30 mouse cellular contexts compared by ENCODE assay signal in genomic region chr11:66963462-66963861, GRCm38 (mm10). TPM values are rescaled to one million over a fixed set of nuclear protein-coding genes. Genes with fewer than 3 reads are reported as not detected.
DNase-seq lines count a peak whose midpoint lies in the region; ATAC-seq and TF ChIP-seq lines count a peak whose summit lies in the region.
"Had no signal": no experiment of that assay in that cellular context is flagged by ENCODE, and none has a peak within 500 bp of the region (broad histone marks: within the 10 kb centered on the region; RNA-seq: fewer than 3 reads in every experiment).

No protein-coding gene starts in this region.

- whole genome bisulfite sequencing in heart, embryonic 11.5 days (ENCODE audit: insufficient replicate concordance): 25% methylated on average over 1 of the region's 1 CpGs
- WGBS in heart, embryonic 15.5 days: 16% methylated on average over 1 of the region's 1 CpGs
- WGBS in midbrain, embryonic 11.5 days: 100% methylated on average over 1 of the region's 1 CpGs
- 96% methylated on average over 1 of the region's 1 CpGs for WGBS in midbrain, postnatal 0 days

- H3K4me3 ChIP-seq in heart, embryonic 11.5 days (ENCODE audit: low read depth, low read length): no peak overlapping the region
- H3K4me3 ChIP-seq in heart, embryonic 15.5 days: no peak overlapping the region
- H3K4me3 ChIP-seq in midbrain, embryonic 11.5 days (ENCODE audit: low read depth, low read length): no peak overlapping the region
- no peak overlapping the region for H3K4me3 ChIP-seq in midbrain, postnatal 0 days (ENCODE audit: low read depth, low read length)
- H3K4me3 ChIP-seq: forebrain, embryonic 10.5 days; forebrain, embryonic 13.5 days; hindbrain, embryonic 10.5 days; hindbrain, embryonic 13.5 days; intestine, embryonic 15.5 days had no signal

- no peak overlapping the region for H3K9ac ChIP-seq in heart, embryonic 11.5 days (ENCODE audit: low read depth, low read length)
- no peak overlapping the region for H3K9ac ChIP-seq in heart, embryonic 15.5 days
- H3K9ac ChIP-seq in midbrain, embryonic 11.5 days (ENCODE audit: low read length): no peak overlapping the region
- no peak overlapping the region for H3K9ac ChIP-seq in midbrain, postnatal 0 days (replicated peaks; ENCODE audit: low read length, poor library complexity, severe bottlenecking)
- H3K9ac ChIP-seq: forebrain, embryonic 13.5 days; hindbrain, embryonic 13.5 days; intestine, embryonic 15.5 days had no signal

- H3K36me3 ChIP-seq in heart, embryonic 11.5 days (ENCODE audit: control insufficient read depth, insufficient read depth, low read length): no peaks in the 10 kb centered on the region
- no peaks in the 10 kb centered on the region for H3K36me3 ChIP-seq in heart, embryonic 15.5 days
- H3K36me3 ChIP-seq in midbrain, embryonic 11.5 days (ENCODE audit: control insufficient read depth, insufficient read depth, low read length): no peaks in the 10 kb centered on the region
- H3K36me3 ChIP-seq in midbrain, postnatal 0 days (ENCODE audit: insufficient read depth, low read length): no peaks in the 10 kb centered on the region
- H3K36me3 ChIP-seq: forebrain, embryonic 10.5 days; hindbrain, embryonic 10.5 days; hindbrain, embryonic 13.5 days; intestine, embryonic 15.5 days had no signal

- H3K9me3 ChIP-seq in heart, embryonic 11.5 days (replicated peaks; ENCODE audit: control insufficient read depth, low read length): no peaks in the 10 kb centered on the region
- peaks cover 5% of the 10 kb centered on the region; the same call in 1 of the 2 replicates for H3K9me3 ChIP-seq in heart, embryonic 15.5 days (replicated peaks)
- H3K9me3 ChIP-seq in midbrain, embryonic 11.5 days (ENCODE audit: control insufficient read depth, low read length): no peaks in the 10 kb centered on the region
- H3K9me3 ChIP-seq in midbrain, postnatal 0 days (ENCODE audit: low read length): no peaks in the 10 kb centered on the region
- H3K9me3 ChIP-seq: forebrain, embryonic 10.5 days; forebrain, embryonic 13.5 days; hindbrain, embryonic 10.5 days; hindbrain, embryonic 13.5 days; intestine, embryonic 15.5 days had no signal

- TF ChIP-seq CTCF in midbrain, postnatal 0 days (IDR thresholded peaks at IDR 0.05): no peak

- peak; percentile 20 to 37 for DNase-seq in heart, adult 18-20 months
- no peak for DNase-seq in heart, postnatal 25 days (ENCODE audit: low spot score)
- no peak for DNase-seq in heart, adult 8-10 months (ENCODE audit: low spot score)
- no peak for DNase-seq in heart, postnatal 4 days
- peak; percentile 39 for DNase-seq in midbrain, embryonic 11.5 days (ENCODE audit: low spot score, missing footprints)
- no peak for DNase-seq in midbrain, postnatal 0 days (ENCODE audit: low spot score)
- DNase-seq: adrenal gland, adult 8-10 months; adrenal gland, postnatal 25 days; cerebellum, adult 18-20 months; cerebellum, adult 9-10 months; cerebellum, postnatal 14 days; gastrocnemius, postnatal 10 days; gastrocnemius, postnatal 36 days; kidney, adult 11 months; kidney, adult 8-10 months had no signal

- H3K27me3 ChIP-seq in heart, embryonic 11.5 days (ENCODE audit: control insufficient read depth, insufficient read depth, low read length): peaks cover 5% of the 10 kb centered on the region; the same call in 1 of the 2 replicates
- 0 out of 2 replicates have a peak, but pooled peaks cover 3% of the 10 kb centered on the region for H3K27me3 ChIP-seq in heart, embryonic 15.5 days
- no peaks in the 10 kb centered on the region for H3K27me3 ChIP-seq in midbrain, embryonic 11.5 days (ENCODE audit: control insufficient read depth, insufficient read depth, low read length)
- H3K27me3 ChIP-seq in midbrain, postnatal 0 days (ENCODE audit: insufficient read depth, low read length): no peaks in the 10 kb centered on the region
- H3K27me3 ChIP-seq: forebrain, embryonic 13.5 days; hindbrain, embryonic 13.5 days; intestine, embryonic 15.5 days had no signal

- peak overlapping the region; percentile 22; the same call in 1 of the 2 replicates for H3K27ac ChIP-seq in heart, embryonic 11.5 days (ENCODE audit: low read depth, low read length)
- 0 out of 2 replicates have a peak overlapping the region, but pooled peaks have one; percentile 18 for H3K27ac ChIP-seq in heart, embryonic 15.5 days
- no peak overlapping the region for H3K27ac ChIP-seq in midbrain, embryonic 11.5 days (ENCODE audit: low read depth, low read length)
- no peak overlapping the region for H3K27ac ChIP-seq in midbrain, postnatal 0 days (ENCODE audit: low read depth, low read length)
- H3K27ac ChIP-seq: forebrain, embryonic 10.5 days; forebrain, embryonic 13.5 days; hindbrain, embryonic 10.5 days; hindbrain, embryonic 13.5 days; intestine, embryonic 15.5 days had no signal

- no peak overlapping the region for H3K4me2 ChIP-seq in heart, embryonic 11.5 days
- no peak overlapping the region for H3K4me2 ChIP-seq in heart, embryonic 15.5 days
- no peak overlapping the region for H3K4me2 ChIP-seq in midbrain, embryonic 11.5 days
- H3K4me2 ChIP-seq in midbrain, postnatal 0 days (ENCODE audit: low read depth, low read length, poor library complexity, severe bottlenecking): no peak overlapping the region
- H3K4me2 ChIP-seq: forebrain, embryonic 13.5 days; hindbrain, embryonic 13.5 days; intestine, embryonic 15.5 days had no signal

- 0 out of 2 replicates have a peak, but pooled peaks have one; percentile 60 for ATAC-seq in heart, embryonic 11.5 days (replicated peaks; ENCODE audit: insufficient number of reproducible peaks, low FRiP score, low TSS enrichment)
- ATAC-seq in heart, embryonic 15.5 days (replicated peaks; ENCODE audit: insufficient number of reproducible peaks, insufficient read depth, low FRiP score, low read depth): peak; percentile 61
- ATAC-seq in midbrain, embryonic 11.5 days (ENCODE audit: low FRiP score): no peak
- no peak for ATAC-seq in midbrain, postnatal 0 days (ENCODE audit: low FRiP score)
- ATAC-seq: activated CD4-positive, CD25-positive, alpha-beta regulatory T cell, adult 4 months; forebrain, embryonic 13.5 days; forebrain, embryonic 16.5 days; hindbrain, embryonic 16.5 days; intestine, embryonic 15.5 days had no signal

- intact Hi-C loops in heart, postnatal 25 days (cut with DNase I): no loop called here

- H3K4me1 ChIP-seq in heart, embryonic 11.5 days (ENCODE audit: control insufficient read depth, insufficient read depth, low read length): peaks cover 18% of the 10 kb centered on the region
- peaks cover 18% of the 10 kb centered on the region for H3K4me1 ChIP-seq in heart, embryonic 15.5 days (replicated peaks)
- H3K4me1 ChIP-seq in midbrain, embryonic 11.5 days (ENCODE audit: control insufficient read depth, insufficient read depth, low read length): no peaks in the 10 kb centered on the region
- no peaks in the 10 kb centered on the region for H3K4me1 ChIP-seq in midbrain, postnatal 0 days (ENCODE audit: insufficient read depth, low read length)
- H3K4me1 ChIP-seq: forebrain, embryonic 10.5 days; forebrain, embryonic 13.5 days; hindbrain, embryonic 13.5 days had no signal

RNA-seq across cellular contexts. Expression of gene Tmem238l, which starts 7.0 kb away (rescaled TPM):
- total RNA-seq in heart, adult 18-20 months (2021): not detected
- total RNA-seq in heart, postnatal 25 days (2021): not detected
- polyA plus RNA-seq in heart, embryonic 11.5 days (2014; fragmentation: Nextera tagmentation; extraction: Ambion mirVana): 0.16 TPM in 1 of 2 replicates, not detected in the other
- not detected for total RNA-seq in heart, adult 8-10 months (2022)
- 0.15 TPM in 1 of 2 replicates, not detected in the other for polyA plus RNA-seq in heart, embryonic 15.5 days (2015; fragmentation: Nextera tagmentation; extraction: Ambion mirVana)
- under 1 TPM; 0.34 to 0.52 TPM for total RNA-seq in heart, postnatal 4 days (2021)
- polyA plus RNA-seq in midbrain, embryonic 11.5 days (2014; fragmentation: Nextera tagmentation; extraction: Ambion mirVana): not detected in 2 replicates
- total RNA-seq in midbrain, postnatal 0 days (2014; rRNA removed): not detected in 2 replicates
- polyA plus RNA-seq in midbrain, postnatal 0 days (2015; fragmentation: Nextera tagmentation; extraction: Ambion mirVana): not detected in 2 replicates
- total RNA-seq: adrenal gland, adult 8-10 months; adrenal gland, postnatal 25 days; ES-E14; gastrocnemius, adult 18-20 months; gastrocnemius, postnatal 10 days; gastrocnemius, postnatal 36 days; granulocyte monocyte progenitor cell, adult 5-6 weeks had no signal
- polyA plus RNA-seq: activated CD4-positive, CD25-positive, alpha-beta regulatory T cell, adult 4 months; embryonic facial prominence, embryonic 11.5 days; embryonic facial prominence, embryonic 14.5 days; forebrain, embryonic 10.5 days; forebrain, embryonic 13.5 days; forebrain, embryonic 16.5 days; hindbrain, embryonic 10.5 days; hindbrain, embryonic 13.5 days; hindbrain, embryonic 16.5 days had no signal

RNA-seq across cellular contexts. Expression of gene Pirt, which starts 51.7 kb away (rescaled TPM):
- total RNA-seq in heart, adult 18-20 months (2021): 1 to 10 TPM; 2.6 to 4.4 TPM
- total RNA-seq in heart, postnatal 25 days (2021): 10 to 100 TPM in 1 of 2 experiments, 1 to 10 TPM in 1; 9.1 to 11.5 TPM
- polyA plus RNA-seq in heart, embryonic 11.5 days (2014; fragmentation: Nextera tagmentation; extraction: Ambion mirVana): 10.0 and 10.5 TPM in 2 replicates
- total RNA-seq in heart, adult 8-10 months (2022): 1 to 10 TPM; 4.0 to 6.4 (median 6.1) TPM
- 7.4 and 8.0 TPM in 2 replicates for polyA plus RNA-seq in heart, embryonic 15.5 days (2015; fragmentation: Nextera tagmentation; extraction: Ambion mirVana)
- 10 to 100 TPM; 32.0 to 36.6 TPM for total RNA-seq in heart, postnatal 4 days (2021)
- 0.40 and 0.60 TPM in 2 replicates for polyA plus RNA-seq in midbrain, embryonic 11.5 days (2014; fragmentation: Nextera tagmentation; extraction: Ambion mirVana)
- 0.76 and 1.4 TPM in 2 replicates for total RNA-seq in midbrain, postnatal 0 days (2014; rRNA removed)
- polyA plus RNA-seq in midbrain, postnatal 0 days (2015; fragmentation: Nextera tagmentation; extraction: Ambion mirVana): 0.47 and 0.59 TPM in 2 replicates
- total RNA-seq: granulocyte monocyte progenitor cell, adult 5-6 weeks had no signal
- polyA plus RNA-seq: activated CD4-positive, CD25-positive, alpha-beta regulatory T cell, adult 4 months had no signal

Comparison
In these comparisons a context has a peak if more than half of its experiments do, and no peak if none do; other contexts are left out.
1. DNase-seq: peak in heart, adult 18-20 months (2 of 2) and midbrain, embryonic 11.5 days (single experiment); none in heart, postnatal 25 days (single experiment), heart, adult 8-10 months (single experiment), heart, postnatal 4 days (single experiment) and midbrain, postnatal 0 days (single experiment).
2. ATAC-seq: peak in heart, embryonic 11.5 days (single experiment) and heart, embryonic 15.5 days (single experiment); none in midbrain, embryonic 11.5 days (single experiment) and midbrain, postnatal 0 days (single experiment).
3. H3K27ac ChIP-seq: peak in heart, embryonic 11.5 days (single experiment) and heart, embryonic 15.5 days (single experiment); none in midbrain, embryonic 11.5 days (single experiment) and midbrain, postnatal 0 days (single experiment).